Mouse (Mus musculus): ENCODE data around the gene Hint2. TPM values are rescaled to one million over a fixed set of nuclear protein-coding genes. Genes with fewer than 3 reads are reported as not detected.

The Hint2 gene
- 61.9 and 66.4 TPM in 2 replicates for polyA plus RNA-seq (2016; fragmentation: Nextera tagmentation; extraction: Ambion mirVana)

GRCm38 (mm10) chr4:43656339-43657109 lies at the start of gene Hint2:
Gene Hint2 (minus strand): TSS chr4:43656466.
- H3K36me3 ChIP-seq, result no peaks in the 10 kb centered on the region
- WGBS, result 2% methylated on average over 34 of the region's 34 CpGs

DNA sequence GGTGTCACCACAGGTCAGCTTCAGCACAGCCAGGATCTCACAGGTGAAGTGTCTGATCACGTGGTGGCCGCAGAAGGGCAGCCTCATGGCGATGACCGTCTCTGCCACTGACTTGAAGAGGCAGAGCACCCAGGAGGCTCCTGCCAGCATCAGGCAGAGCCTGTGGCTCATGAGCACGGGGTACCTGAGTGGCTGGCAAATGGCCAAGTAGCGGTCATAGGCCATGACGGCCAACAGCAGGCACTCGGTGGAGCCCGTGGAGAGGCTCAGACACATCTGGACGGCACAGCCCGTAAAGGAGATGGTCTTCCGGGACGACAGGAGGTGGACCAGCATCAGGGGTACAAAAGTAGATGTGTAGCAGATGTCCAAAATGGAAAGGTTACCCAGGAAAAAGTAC lies 49.7 kb upstream of the Hint2 start:
- Histone ChIP-seq H3K4me3 (no peak overlapping the region), H3K4me1 (no peaks in the 10 kb centered on the region), H3K27me3 (ENCODE audit: low read depth, poor library complexity, severe bottlenecking) (no peaks in the 10 kb centered on the region), H3K27ac (no peak overlapping the region), H3K9me3 (replicated peaks) (no peaks in the 10 kb centered on the region), H3K36me3 (no peaks in the 10 kb centered on the region)
- 93% methylated on average over 13 of the region's 13 CpGs for WGBS
- no peak for DNase-seq (ENCODE audit: low spot score)

More at GRCm38 (mm10) chr4:43656339-43657109, at the start of gene Hint2:
- Histone ChIP-seq H3K27me3 (ENCODE audit: low read depth, poor library complexity, severe bottlenecking) (peaks cover 9% of the 10 kb centered on the region), H3K9me3 (replicated peaks) (no peaks in the 10 kb centered on the region), H3K4me1 (peaks cover 23% of the 10 kb centered on the region), H3K27ac (peak within 1 kb of the TSS; percentile 93), H3K4me3 (peak within 1 kb of the TSS; percentile 87)
- peak; percentile 92 for DNase-seq (ENCODE audit: low spot score)

- Histone ChIP-seq H3K4me1 (no peaks in the 10 kb centered on the region), H3K27me3 (ENCODE audit: low read depth, poor library complexity, severe bottlenecking) (no peaks in the 10 kb centered on the region), H3K9me3 (replicated peaks) (no peaks in the 10 kb centered on the region), H3K4me3 (no peak overlapping the region), H3K27ac (no peak overlapping the region), H3K36me3 (no peaks in the 10 kb centered on the region)
- no peak for DNase-seq (ENCODE audit: low spot score)
- WGBS, result 90% methylated on average over 8 of the region's 8 CpGs
Observed at GRCm38 (mm10) chr4:43703851-43704250, 47.6 kb upstream of the Hint2 start.

DNA sequence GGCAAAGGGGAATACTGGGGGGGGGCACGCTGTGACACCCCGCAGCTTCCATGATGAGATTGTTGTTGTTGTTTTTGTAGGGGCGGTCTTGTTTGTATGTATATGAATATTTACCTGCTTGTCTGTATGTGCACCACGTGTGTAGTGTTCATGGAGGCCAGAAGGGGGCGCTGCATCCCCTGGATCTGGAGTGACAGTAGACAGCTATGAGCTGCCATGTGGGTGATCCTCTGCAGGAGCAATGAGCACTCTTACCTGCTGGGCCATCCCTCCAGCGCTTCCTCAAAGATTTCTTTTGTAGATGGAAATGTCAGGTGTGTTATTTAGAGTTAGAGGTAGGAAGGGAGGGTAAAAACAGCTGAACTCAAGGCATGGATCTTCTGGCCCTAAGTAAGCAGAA lies 47.2 kb upstream of the Hint2 start:
- DNase-seq (ENCODE audit: low spot score), result no peak
- H3K27ac ChIP-seq, result no peak overlapping the region
- H3K36me3 ChIP-seq, result no peaks in the 10 kb centered on the region
- no peaks in the 10 kb centered on the region for H3K4me1 ChIP-seq
- no peaks in the 10 kb centered on the region for H3K27me3 ChIP-seq (ENCODE audit: low read depth, poor library complexity, severe bottlenecking)
- no peaks in the 10 kb centered on the region for H3K9me3 ChIP-seq (replicated peaks)
- WGBS, result 78% methylated on average over 6 of the region's 6 CpGs
- no peak overlapping the region for H3K4me3 ChIP-seq

DNA sequence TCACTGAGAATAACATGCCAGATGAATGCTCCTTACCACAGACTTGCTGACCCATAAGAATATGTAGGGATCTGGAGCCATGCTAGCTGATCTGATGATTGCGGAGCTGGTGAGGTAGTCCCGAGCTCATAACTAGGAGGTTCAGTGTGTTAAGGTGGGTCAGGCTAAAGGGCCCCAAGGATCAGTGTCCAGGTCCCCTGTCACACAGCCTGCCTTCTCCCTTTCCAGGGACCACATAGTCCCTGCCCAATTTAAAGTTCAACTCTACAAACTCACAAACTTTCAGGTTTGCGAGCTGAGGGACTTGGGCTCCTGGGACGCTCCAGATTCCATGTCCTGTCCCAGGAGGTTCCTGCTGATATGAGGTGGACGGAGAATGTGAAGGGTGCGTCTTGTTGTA lies 44.4 kb upstream of the Hint2 start, which contains the start of gene Olfr70:
TSS of gene Olfr70 (minus strand) at position 101 of the 400 bp plus-strand sequence.
- H3K27ac ChIP-seq, result no peak within 1 kb of the TSS

DNA sequence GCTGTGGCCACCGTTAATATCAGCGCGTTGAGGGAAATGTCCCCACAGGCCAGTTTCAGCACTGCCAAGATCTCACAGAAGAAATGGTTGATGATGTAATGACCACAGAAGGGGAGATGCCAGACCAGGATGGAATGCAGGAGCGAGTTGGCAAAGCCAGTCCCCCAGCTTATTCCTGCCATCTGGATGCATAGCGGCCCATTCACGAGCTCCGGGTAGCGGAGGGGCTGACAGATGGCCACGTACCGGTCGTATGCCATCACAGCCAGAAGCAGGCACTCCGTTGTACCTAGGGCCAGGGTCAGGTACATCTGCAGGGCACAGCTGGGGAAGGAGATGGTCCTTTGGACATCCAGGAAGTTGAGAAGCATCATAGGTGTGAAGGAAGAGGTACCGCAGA lies 40.3 kb upstream of the Hint2 start:
- no peak overlapping the region for H3K4me3 ChIP-seq
- H3K9me3 ChIP-seq (replicated peaks), result no peaks in the 10 kb centered on the region
- 92% methylated on average over 13 of the region's 13 CpGs for WGBS
- no peaks in the 10 kb centered on the region for H3K36me3 ChIP-seq
- H3K4me1 ChIP-seq, result peaks cover 4% of the 10 kb centered on the region; the same call in 1 of the 2 replicates
- H3K27ac ChIP-seq, result no peak overlapping the region
- H3K27me3 ChIP-seq (ENCODE audit: low read depth, poor library complexity, severe bottlenecking), result no peaks in the 10 kb centered on the region
- DNase-seq (ENCODE audit: low spot score), result no peak

More for the DNA sequence above, 44.4 kb upstream of the Hint2 start, which contains the start of gene Olfr70:
- DNase-seq (ENCODE audit: low spot score), result no peak
- no peak within 1 kb of the TSS for H3K4me3 ChIP-seq
- H3K9me3 ChIP-seq (replicated peaks), result no peaks in the 10 kb centered on the region
- no peaks in the 10 kb centered on the region for H3K27me3 ChIP-seq (ENCODE audit: low read depth, poor library complexity, severe bottlenecking)
- H3K36me3 ChIP-seq, result no peaks in the 10 kb centered on the region
- 90% methylated on average over 6 of the region's 6 CpGs for whole genome bisulfite sequencing
- no peaks in the 10 kb centered on the region for H3K4me1 ChIP-seq

DNA sequence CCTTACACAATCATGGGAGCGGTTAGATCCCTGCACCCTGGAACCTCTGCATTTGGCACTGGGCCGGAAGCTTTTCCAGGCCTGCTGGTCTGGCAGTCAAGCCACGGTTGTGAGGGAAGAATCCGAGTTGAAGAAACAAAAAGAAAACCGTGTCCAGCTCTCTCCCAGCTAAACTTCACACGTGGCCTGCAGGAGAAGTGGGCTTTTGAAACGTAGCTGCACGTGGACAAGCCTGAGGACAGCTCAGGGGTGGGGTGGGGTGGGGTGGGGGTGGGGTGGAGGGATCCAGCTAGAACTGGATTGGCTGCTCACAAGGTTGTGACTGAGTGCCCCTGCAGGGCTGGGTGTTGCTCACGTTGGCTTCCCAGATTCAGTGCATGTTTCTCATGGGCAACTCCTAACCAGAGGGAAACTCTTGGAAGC lies 39.0 kb upstream of the Hint2 start:
- Histone ChIP-seq H3K27me3 (ENCODE audit: low read depth, poor library complexity, severe bottlenecking) (no peaks in the 10 kb centered on the region), H3K4me3 (no peak overlapping the region), H3K9me3 (replicated peaks) (no peaks in the 10 kb centered on the region), H3K4me1 (peaks cover 4% of the 10 kb centered on the region; the same call in 1 of the 2 replicates), H3K27ac (no peak overlapping the region), H3K36me3 (no peaks in the 10 kb centered on the region)
- no peak for DNase-seq (ENCODE audit: low spot score)
- WGBS, result 42% methylated on average over 9 of the region's 9 CpGs

DNA sequence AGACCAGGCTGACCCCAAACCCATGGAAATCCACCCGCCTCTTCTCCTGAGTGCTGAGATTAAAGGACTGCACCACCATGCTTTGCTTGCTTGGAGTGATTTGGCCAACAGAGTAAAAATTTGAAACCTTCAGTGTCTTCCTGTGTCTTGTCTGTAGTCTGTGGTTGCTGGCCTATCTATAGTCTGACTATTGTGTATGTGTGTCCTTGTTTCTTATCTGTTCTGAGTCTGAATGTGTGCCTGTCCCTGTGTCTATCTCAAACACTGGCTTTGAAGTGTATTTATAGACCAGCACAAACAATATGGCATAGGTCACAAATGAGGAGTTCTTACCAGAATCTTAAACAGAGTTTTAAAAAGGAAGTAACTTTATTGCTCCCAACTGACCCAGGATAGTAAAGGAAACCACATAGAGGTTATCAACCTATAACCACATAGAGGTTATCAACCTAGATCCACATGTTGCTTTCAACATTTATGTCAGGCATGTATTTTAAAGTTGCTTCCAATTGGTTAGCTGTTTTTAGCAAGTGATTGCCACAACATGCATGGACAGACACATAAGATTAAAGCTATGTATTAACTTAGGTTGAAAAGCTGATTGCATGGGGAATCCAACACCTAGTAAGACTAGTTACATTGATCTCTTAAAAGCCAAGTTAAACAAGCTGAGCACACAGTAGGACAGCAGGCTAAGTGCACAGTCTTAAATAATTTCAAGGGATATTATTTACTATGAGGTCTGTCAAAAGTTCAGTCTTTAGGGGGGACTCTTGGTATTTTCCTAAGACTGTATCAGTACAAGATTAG lies 38.4 kb upstream of the Hint2 start:
- no peak for DNase-seq (ENCODE audit: low spot score)
- Histone ChIP-seq H3K4me1 (peaks cover 4% of the 10 kb centered on the region; the same call in 1 of the 2 replicates), H3K27ac (no peak overlapping the region), H3K4me3 (no peak overlapping the region), H3K9me3 (replicated peaks) (no peaks in the 10 kb centered on the region), H3K36me3 (no peaks in the 10 kb centered on the region), H3K27me3 (ENCODE audit: low read depth, poor library complexity, severe bottlenecking) (no peaks in the 10 kb centered on the region)
- 83% methylated on average over 1 of the region's 1 CpGs for WGBS

- Histone ChIP-seq H3K36me3 (no peaks in the 10 kb centered on the region), H3K9me3 (replicated peaks) (no peaks in the 10 kb centered on the region), H3K27ac (no peak overlapping the region), H3K4me1 (peaks cover 4% of the 10 kb centered on the region; the same call in 1 of the 2 replicates), H3K27me3 (ENCODE audit: low read depth, poor library complexity, severe bottlenecking) (no peaks in the 10 kb centered on the region), H3K4me3 (no peak overlapping the region)
- no peak for DNase-seq (ENCODE audit: low spot score)
- 73% methylated on average over 5 of the region's 5 CpGs for WGBS
Observed at GRCm38 (mm10) chr4:43693806-43694241, 37.6 kb upstream of the Hint2 start.

GRCm38 (mm10) chr4:43691026-43691425 lies 34.8 kb upstream of the Hint2 start:
- Histone ChIP-seq H3K36me3 (peaks cover 3% of the 10 kb centered on the region; the same call in 1 of the 2 replicates), H3K4me3 (no peak overlapping the region), H3K27me3 (ENCODE audit: low read depth, poor library complexity, severe bottlenecking) (no peaks in the 10 kb centered on the region), H3K9me3 (replicated peaks) (no peaks in the 10 kb centered on the region), H3K27ac (no peak overlapping the region), H3K4me1 (peaks cover 4% of the 10 kb centered on the region; the same call in 1 of the 2 replicates)
- WGBS, result 85% methylated on average over 5 of the region's 5 CpGs
- no peak for DNase-seq (ENCODE audit: low spot score)

GRCm38 (mm10) chr4:43690021-43690420 lies 33.8 kb upstream of the Hint2 start:
- Histone ChIP-seq H3K9me3 (replicated peaks) (no peaks in the 10 kb centered on the region), H3K4me1 (no peaks in the 10 kb centered on the region), H3K36me3 (peaks cover 7% of the 10 kb centered on the region; the same call in 1 of the 2 replicates), H3K4me3 (no peak overlapping the region), H3K27ac (no peak overlapping the region), H3K27me3 (ENCODE audit: low read depth, poor library complexity, severe bottlenecking) (no peaks in the 10 kb centered on the region)
- DNase-seq (ENCODE audit: low spot score), result no peak
- WGBS, result 94% methylated on average over 17 of the region's 17 CpGs

GRCm38 (mm10) chr4:43679416-43680043 lies 23.3 kb upstream of the Hint2 start:
- Histone ChIP-seq H3K9me3 (replicated peaks) (no peaks in the 10 kb centered on the region), H3K4me3 (no peak overlapping the region), H3K36me3 (peaks cover 12% of the 10 kb centered on the region), H3K27ac (no peak overlapping the region), H3K4me1 (no peaks in the 10 kb centered on the region), H3K27me3 (ENCODE audit: low read depth, poor library complexity, severe bottlenecking) (no peaks in the 10 kb centered on the region)
- 86% methylated on average over 7 of the region's 7 CpGs for WGBS
- no peak for DNase-seq (ENCODE audit: low spot score)
